Mouse (Mus musculus) brain, embryonic 18.5 days (tissue): ENCODE measurements around the gene Swi5.

Experiments used
- DNase-seq: peaks from one replicate; pipeline ENCODE4 v3.0.0-alpha.2; 2012; ENCODE audit warnings: low read depth, low spot score

The Swi5 gene

DNA sequence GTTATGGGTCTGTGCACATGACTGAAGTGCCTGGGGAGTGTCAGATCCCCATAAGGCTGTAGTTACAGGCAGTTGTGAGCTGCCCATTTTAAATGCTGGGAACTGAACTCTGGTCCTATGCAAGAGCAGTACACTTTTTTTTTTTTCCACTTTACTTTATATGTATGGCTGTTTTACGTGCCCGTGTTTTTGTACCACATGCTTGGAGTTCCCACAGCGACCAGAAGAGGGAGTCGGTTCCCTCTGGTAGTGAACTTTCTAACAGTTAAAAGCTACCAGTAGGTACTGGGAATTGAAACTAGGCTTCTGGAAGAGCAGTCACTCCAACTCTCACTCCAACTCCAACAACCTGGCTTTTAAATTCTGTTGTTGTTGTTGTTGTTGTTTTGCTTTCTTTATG lies 27.2 kb downstream of the Swi5 start:
- DNase-seq: no peak

DNA sequence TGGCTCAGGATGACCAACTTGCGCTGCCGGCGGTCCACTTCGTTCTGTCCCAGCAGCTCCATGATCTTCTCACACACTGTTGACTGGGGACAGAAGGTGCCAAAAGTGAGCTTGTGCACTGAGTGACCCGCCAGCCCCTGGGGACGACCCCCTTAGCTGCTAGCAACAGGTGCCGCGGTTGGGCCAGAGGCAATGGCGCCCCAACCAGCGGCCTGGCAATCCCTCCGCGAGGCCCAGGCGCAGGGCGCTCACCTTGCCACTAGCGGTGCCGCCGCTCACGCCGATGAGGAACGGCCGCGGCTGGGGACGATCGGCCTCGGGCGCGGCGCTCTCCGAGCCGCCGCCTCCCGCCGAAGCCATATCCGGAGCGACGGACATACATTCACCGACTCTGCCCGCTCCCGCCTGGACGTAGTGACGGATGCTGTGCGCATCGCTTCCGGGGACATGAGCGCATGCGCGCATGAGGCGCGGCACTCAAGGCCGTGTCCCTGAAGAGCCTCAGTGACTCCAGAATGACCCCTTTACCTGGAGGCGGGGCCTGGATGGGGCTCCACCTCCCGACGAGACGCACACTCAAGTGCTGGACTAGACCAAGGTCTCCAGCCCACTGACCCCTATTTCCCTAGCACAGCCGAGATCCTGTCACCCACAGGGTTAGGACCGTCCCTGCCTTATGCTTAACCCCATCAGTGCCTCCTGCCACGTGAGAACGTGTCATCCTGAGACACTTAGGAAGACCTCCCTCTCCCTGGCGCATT lies 28.0 kb downstream of the Swi5 start, which contains the start of gene Uck1:
TSS of gene Uck1 (minus strand) at position 503 of the 761 bp plus-strand sequence.
- DNase-seq: peak; percentile 56

DNA sequence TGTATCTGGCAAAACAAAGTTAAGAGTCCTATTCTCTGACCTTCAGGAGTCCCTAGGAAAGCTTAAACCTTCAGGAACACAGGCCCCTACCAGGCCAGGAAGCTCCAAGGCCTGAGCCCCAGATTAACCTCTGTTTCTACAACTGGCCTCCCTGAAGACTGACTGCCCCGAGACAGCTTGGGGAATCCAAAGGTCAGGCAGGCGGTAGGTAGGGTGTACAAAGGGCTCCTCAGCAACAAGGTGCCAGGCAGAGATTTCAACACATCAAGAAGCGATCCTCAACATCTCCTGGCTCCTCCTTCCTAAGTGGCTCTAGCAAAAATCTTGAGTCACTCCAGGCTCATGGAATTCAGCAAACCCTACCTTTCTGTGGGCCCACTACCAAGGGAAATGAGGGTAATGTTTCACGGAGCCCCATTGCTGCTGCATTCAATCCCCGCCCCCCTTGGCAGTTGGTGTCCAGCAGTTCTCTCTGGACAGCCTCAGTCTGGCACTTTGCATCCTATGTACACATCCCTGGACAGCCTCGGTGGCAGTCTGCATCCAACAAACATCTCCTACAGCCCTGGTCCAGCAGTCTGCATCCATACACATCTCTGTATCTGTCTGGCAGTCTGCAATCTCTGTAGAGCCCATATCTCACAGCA lies 28.9 kb downstream of the Swi5 start:
- no peak for DNase-seq

DNA sequence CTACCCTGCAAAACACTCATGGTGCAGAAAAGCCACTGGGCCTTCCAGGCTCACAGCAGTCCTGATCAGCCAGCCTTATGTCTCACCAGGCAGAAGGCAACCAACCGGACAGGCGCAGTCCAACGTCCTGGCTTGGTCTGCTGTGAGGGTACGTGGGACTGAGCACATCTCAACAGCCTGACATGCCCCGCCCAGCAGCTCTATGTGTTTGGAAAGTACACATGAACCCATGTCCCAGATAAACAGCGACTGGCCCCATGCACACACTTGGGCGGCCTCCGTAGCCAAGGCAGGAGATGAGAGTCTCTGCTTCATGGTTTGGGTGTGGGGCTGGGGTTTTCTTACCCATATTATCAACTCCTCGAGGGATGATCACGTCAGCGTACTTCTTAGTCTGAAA lies 31.6 kb downstream of the Swi5 start:
- no peak for DNase-seq

DNA sequence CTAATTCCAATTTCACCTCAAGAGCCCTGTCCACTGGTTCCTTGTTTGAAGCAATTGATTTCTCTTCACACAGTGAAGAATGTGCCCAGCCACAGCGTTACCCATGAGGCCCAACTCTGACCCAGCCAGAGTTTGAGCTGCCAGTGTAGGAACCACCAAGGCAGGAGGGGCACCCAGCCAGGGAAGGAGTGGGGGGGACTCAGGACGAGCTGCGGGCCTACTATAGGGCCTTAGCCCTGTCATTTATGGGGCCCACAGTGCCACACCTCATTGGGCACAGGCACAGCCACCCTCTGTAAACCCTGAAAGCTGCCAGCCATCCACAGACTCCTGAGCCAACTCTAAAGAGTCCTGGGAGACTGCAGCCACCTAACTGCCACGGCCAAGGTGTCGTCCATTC lies 33.3 kb downstream of the Swi5 start:
- no peak for DNase-seq

DNA sequence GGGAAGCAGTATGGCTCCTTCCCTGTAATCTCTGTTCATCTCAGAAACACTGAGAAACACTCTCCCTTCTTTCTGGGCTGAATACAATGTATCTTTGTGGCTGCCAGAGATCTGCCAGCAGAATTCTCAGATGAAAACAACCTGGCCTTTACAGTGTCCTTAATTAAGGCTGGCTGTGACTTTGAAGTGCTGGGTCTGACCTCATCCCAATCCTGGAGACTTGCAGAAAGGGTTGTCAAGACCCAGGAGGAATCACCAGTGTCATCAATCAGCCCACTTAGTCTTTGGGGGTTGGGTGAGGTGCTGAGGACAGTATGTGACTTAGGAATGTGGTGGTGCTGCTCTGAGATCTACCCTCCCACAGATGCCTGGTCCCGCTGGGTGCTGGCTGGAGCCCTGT lies 34.5 kb downstream of the Swi5 start:
- DNase-seq: no peak

DNA sequence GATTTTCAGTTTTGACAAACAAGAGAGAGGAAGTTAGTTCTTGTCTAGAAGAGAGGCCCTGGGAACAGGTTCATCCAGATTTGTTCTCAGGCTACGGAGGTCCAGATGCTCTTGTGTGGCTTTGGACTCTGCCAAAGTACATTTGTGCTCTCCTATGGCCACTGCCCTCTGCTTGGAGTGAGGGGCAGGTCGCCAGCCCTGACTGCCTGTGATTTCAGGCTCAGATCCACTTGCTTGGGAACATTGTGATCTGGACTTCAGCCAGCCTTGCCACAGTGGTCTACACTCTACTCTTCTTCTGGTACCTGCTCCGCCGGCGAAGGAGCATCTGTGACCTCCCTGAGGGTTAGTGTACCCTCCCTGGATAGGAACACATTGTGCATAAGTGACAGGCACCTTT lies 35.2 kb downstream of the Swi5 start:
- DNase-seq: no peak

DNA sequence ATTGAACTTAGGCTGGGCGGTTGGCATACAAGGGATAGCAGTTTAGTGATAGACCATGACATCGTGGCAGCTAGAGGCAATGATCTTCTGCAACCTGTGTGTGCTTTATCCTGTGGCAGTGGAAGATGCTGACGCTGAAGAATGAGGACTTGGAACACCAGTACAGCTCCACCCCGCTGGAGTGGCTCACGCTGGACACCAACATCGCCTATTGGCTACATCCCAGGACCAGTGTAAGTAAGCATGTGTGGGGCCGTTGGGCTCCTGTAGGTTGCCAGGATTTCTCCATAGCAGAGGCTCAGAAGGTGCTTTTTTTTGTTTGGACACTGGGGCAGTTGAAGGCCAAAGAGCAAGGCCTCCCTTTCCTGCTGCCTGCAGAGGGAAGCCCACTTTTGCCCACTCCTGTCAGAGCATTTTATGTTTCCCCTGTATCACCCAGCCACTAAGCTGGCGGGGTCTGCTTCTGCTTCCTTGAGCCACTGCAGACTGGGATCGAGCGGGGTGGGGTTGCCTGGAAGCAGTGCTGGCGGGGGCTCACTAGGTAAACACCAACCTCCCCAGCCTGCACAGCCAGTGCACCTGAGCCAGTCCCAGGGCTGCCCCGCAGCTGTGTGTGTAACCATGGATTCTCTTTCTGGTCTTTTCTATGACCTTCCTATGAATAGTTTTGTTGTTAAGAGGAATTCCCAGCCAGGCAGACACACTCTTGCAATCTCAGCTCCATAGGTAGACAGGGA lies 35.9 kb downstream of the Swi5 start:
- DNase-seq: no peak

DNA sequence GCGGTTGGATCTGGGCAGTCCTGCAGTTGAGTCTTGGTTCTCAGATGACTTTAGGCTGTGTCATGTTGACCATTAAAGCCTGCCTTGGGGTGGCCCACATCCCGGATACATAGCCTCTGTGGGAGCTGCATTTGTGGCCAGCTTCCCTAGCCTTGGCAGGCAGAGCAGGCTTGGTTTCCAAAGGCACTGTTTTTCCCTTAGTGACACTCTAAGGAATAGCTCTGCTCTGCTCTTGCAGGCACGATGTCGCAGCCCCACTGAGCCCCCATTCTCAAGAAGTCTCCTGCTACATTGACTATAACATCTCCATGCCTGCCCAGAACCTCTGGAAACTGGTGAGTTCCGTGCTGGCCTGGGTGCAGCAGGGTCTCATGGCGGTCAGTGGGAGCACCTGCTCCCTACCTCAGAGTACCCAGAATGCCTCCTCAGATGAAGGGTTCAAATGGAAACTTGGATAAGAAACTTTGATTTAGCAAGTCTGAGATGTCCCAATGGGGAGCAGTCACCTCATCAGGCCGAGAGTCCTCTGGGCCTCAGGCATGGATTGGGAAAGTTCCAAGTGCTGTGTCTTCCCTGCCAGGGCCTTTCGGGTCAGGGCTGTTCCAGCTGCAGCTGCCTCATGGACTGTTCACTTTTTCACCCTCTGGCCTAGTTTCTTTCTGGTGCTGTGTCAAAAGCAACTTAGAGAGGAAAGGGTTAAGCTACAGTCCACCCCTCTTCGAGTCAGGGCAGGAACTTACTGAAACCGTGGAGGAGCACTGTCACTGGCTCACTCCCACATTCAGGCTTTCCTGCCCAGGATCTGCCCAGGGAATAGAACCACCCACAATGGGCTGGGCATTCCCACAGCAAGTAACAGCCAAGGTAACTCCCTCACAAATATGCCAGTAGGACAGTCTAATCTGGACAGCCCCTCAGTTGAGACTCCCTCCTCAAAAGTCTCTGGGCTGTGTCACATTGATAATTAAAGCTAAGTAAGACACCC lies 39.2 kb downstream of the Swi5 start:
- DNase-seq: no peak

DNA sequence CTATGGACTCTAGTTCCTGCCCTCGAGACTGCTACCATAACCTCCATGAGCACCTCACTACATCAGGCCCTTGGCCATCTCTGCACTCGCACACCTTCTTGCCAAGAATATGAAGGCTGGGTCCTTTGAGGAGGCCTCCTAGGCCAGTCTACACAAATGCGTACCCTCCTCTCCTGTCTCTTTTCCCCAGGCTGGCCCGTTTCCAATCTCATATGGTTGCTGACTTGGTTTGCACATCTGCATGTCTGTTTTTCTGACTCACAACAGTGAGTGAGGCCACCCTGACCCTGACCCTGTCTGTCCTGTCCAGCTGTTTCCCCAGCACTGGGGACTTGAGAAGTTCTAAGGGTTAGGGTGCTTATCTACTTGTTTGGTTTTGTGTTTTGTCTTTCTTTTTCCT lies 41.1 kb downstream of the Swi5 start:
- no peak for DNase-seq

DNA sequence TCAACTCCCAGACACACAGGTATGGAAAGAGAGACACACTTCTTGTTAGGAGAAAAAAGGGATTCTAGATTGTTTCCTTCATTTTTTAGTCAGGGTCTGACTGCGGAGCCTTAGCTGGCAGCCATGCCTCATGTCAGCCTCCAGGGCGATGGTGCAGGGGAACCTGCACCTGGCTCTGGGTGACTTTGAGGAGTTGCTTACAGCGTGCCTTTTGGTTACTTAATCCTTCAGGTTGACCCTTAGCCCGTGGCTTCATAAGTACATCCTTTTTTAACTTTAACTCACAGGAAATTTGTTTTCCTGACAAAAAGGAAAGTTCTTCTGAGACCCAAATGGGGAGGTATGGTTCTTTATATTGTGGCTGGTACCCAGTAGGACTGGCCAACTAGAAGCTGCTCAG lies 44.9 kb downstream of the Swi5 start:
- DNase-seq: no peak

DNA sequence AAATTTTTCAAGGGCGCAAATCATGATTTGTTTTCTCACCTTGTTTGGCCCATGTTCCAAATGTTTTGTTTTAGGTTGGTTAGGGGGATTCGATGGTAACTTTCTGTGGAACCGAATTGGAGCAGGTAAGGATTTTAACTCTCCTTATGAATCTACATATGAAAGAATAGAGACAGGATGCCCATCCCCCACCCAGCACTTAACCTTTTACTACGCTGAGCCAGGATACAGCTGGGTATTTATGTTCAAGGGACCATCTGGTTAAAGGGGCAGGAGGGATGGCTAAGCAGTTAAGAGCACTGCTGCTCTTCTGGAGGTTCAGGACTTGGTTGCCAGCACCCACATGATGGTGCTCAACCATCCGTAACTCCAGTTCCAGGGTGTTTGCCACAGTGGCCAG lies 47.3 kb downstream of the Swi5 start:
- no peak for DNase-seq

DNA sequence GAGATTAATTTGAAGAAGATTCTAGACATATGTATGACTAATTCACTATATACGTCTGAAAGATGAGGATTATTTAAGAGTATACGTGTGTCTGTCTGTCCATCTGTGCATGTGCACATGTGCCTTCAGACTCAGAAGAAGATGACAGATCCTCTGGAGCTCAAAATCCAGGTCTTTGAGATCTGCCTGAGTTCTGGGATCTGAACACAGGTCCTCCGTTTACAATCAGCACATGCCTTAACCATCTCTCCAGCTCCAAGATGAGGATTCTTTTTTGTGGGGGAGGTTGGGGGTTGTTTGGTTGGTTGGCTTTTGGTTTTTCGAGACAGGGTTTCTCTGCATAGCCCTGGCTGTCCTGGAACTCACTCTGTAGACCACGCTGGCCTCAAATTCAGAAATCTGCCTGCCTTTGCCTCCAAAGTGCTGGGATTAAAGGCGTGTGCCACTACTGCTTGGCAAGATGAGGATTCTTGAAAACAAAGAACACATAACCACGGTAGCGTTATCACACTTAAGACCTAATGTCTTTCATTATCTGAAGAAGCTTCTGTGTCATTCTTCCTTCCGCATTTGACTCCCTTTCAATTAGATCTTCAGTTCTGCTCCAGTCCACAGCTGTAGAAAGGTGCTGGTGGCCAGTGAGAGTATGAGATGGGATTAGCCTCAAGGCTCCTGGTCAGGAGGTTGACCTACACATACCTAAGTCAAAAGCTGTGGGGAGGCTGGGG lies 49.0 kb downstream of the Swi5 start:
- DNase-seq: no peak

DNA sequence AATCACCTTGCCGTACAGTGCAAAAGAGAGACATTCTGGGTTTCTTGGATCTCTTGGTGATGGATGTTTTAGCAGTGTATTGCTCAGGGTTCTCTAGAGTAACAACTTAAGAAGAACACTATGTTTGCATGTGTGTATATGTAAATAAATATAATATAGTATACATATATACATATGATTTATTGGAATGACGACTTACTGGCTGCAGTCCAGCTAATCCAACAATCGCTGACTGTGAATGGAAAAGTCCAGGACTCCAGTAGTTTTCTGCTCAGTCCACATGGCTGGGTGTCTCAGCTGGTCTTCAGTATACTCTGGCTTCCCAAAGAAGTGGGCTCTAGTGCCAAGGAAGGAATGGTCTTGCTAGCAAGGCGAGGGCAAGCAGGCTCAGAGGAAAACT lies 50.3 kb downstream of the Swi5 start:
- no peak for DNase-seq

DNA sequence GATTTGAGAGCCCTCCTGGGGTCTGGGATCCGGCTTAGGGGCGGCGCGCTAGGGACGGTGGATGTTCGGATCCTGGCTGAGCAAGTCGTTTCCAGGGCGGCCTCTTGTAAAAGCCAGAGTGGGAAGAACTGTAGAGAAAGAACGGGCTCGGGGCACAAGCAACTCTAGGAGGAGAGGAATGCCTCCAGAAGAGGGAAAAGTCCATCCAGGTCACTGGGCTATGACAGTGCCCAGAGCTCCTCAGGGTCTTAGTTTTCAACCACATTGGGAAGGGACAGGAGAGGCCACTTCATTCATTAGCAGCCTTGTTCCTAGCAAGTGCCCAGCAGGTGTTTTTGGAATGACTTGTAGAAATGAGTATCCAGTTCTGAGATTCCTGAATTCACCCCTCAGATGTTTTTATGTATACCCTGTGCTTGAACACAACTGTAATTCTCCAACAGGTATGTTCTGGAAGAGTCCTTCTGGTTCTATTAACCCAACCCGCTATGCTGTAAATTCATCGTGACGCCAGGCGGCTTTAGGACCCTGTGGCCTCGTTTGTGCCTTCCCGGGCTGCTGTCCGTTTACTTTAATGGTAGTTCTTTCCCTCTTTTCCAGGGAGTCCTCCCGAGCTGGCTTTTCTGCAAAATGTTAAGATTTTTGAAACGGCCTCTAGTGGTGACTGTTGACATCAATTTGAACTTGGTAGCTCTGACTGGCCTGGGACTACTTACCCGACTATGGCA lies 51.0 kb downstream of the Swi5 start:
- no peak for DNase-seq

DNA sequence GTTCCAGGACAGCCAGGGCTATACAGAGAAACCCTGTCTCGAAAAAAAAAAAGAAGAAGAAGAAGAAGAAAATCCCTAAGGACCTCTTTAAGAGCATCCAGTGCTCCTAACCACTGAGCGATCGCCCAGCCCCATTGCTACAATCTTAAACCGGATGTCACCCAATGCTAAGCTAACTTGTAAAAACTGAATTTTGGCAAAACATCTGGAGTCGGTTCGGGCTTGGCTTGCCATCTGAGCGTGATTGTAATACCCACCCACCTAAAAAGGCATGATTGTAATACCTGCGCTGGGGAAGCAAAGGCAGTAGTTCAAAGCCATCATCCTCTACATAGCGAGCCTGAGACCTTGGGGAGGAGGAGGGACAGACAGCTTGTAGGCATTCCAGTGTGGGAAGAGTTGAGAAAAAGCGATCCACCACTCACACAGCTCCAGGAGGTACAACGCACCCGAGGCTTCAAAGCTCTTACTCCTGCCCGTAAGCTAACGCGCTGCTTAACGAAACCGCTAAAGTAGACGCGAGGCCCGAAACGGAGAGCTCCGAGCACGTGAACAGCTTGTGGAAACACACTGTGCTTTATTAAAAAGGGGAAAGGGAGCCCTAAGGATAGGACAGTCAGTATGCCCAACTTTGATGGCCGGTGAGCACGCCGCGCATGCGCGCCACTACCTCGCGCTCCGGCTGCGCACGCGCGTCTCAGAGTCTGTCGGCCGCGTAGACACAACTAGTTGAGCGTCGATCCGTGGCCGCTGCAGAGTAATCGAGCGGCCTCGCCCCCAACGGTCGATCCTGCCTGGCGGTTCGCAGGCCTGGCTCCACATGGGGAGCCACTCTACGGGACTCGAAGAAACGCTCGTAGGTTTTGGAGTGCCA lies 51.8 kb downstream of the Swi5 start, which contains the start of gene Pomt1:
TSS of gene Pomt1 (plus strand) at position 705 of the 874 bp plus-strand sequence.
- peak; percentile 88 for DNase-seq

DNA sequence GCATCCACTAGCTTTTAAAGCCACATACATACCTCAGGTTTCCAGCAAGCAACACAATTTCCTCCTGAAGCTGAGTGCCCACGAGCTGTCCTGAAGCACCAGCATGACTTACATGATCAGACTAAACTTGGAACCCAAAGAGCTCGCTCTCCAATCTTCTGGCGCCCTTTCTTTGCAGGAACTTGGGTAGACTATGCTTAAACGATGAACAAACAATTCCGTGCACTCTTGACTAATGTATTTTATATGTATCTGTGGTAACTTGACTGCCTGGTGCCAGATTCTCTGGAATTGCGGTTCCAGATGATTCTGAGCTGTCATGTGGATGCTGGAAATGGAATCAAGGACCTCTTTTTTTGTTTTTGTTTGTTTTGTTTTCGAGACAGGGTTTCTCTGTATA lies 52.4 kb downstream of the Swi5 start:
- DNase-seq: no peak
